Mouse (Mus musculus) embryonic facial prominence, embryonic 14.5 days (tissue): ENCODE measurements around the gene Prdm13. TPM values are rescaled to one million over a fixed set of nuclear protein-coding genes. Genes with fewer than 3 reads are reported as not detected.

ENCODE experiments used
- ATAC-seq: fragments of 200-750 bp; cut with Nextera tagmentation; 2 replicates; pipeline ENCODE4 v1.8.0; 2017; ENCODE audit warnings: low read depth, moderate number of reproducible peaks, moderate TSS enrichment
- DNase-seq: peaks from one replicate; pipeline ENCODE4 v3.0.0-alpha.2; 2015; ENCODE audit warnings: low spot score
- H3K27ac ChIP-seq: fragments of 300-500 bp; sonication (generic); replicated peaks from 2 replicates; pipeline ENCODE4 v1.5.1; 2014; ENCODE audit warnings: low read depth, mild to moderate bottlenecking, low read length, moderate library complexity
- H3K27me3 ChIP-seq: fragments of 300-500 bp; sonication (generic); replicated peaks from 2 replicates; pipeline ENCODE4 v1.6.1; 2014; ENCODE audit warnings: low read length; ENCODE audit not compliant: control insufficient read depth, insufficient read depth
- H3K36me3 ChIP-seq: fragments of 300-500 bp; sonication (generic); 2 replicates; pipeline ENCODE4 v1.6.1; 2014; ENCODE audit warnings: low read length, mixed read lengths; ENCODE audit not compliant: control insufficient read depth, insufficient read depth
- H3K4me1 ChIP-seq: fragments of 300-500 bp; sonication (generic); 2 replicates; pipeline ENCODE4 v1.6.1; 2014; ENCODE audit warnings: antibody characterized with exemption, low read length; ENCODE audit not compliant: control insufficient read depth, insufficient read depth
- H3K4me2 ChIP-seq: fragments of 300-500 bp; sonication (generic); 2 replicates; pipeline ENCODE4 v1.6.1; 2014; ENCODE audit warnings: low read depth, mild to moderate bottlenecking, low read length, moderate library complexity, mixed read lengths
- H3K4me3 ChIP-seq: fragments of 300-500 bp; sonication (generic); 2 replicates; pipeline ENCODE4 v1.5.1; 2014; ENCODE audit warnings: low read depth, mild to moderate bottlenecking, low read length
- H3K9ac ChIP-seq: fragments of 300-500 bp; sonication (generic); 2 replicates; pipeline ENCODE4 v1.6.1; 2014; ENCODE audit warnings: low read depth, mild to moderate bottlenecking, low read length, moderate library complexity, mixed read lengths
- H3K9me3 ChIP-seq: fragments of 300-500 bp; sonication (generic); 2 replicates; pipeline ENCODE4 v1.6.1; 2016; ENCODE audit warnings: low read length; ENCODE audit not compliant: control insufficient read depth
- WGBS: fragments of 180-500 bp; shearing (Covaris S2); extraction: QIAGEN DNeasy Blood & Tissue Kit; methylation state at CpG from one replicate; pipeline ENCODE4 v1.1.7; 2014; 5-methylcytosine and 5-hydroxymethylcytosine counted together
- polyA plus RNA-seq: library from polyadenylated mRNA; unstranded; fragments of >200 nt; fragmentation: Nextera tagmentation; extraction: Ambion mirVana; gene quantifications from 2 replicates; pipeline ENCODE4 v1.2.1, GENCODE M21; 2014

Prdm13 gene
- polyA plus RNA-seq, 1 experiment from 2014 or later = not detected

DNA sequence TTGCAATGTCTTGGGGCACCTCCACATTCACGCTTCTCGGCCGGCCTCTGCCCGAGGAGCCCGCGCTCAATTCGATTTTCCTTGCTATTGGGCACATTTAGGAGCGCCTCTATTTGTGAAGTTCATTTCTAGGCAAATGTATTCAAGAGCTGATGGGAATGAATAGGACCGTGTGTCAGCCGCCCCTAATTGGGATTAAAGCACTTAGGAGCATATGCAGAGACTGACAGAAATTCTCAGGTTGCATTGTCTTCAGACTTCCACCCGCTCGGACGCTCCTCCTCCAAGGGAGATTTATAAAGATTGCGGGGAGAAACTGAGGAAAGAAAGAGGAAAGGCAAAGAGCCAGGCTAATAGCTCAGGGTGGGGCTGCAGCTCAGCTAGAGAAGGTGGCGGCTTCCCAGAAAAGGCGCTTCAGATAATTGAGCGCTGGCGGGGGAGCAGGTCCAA lies 3.8 kb upstream of the Prdm13 start:
- H3K4me1 ChIP-seq = peaks cover 3% of the 10 kb centered on the region; the same call in 1 of the 2 replicates
- H3K36me3 ChIP-seq = no peaks in the 10 kb centered on the region
- DNase-seq (no peak), ATAC-seq (no peak)
- WGBS = under 1% methylated on average over 18 of the region's 18 CpGs
- H3K27me3 ChIP-seq = peaks cover 91% of the 10 kb centered on the region
- no peak overlapping the region for H3K27ac ChIP-seq
- no peak overlapping the region for H3K9ac ChIP-seq
- H3K4me2 ChIP-seq = no peak overlapping the region
- peak overlapping the region; percentile 49 for H3K4me3 ChIP-seq
- H3K9me3 ChIP-seq = no peaks in the 10 kb centered on the region

DNA sequence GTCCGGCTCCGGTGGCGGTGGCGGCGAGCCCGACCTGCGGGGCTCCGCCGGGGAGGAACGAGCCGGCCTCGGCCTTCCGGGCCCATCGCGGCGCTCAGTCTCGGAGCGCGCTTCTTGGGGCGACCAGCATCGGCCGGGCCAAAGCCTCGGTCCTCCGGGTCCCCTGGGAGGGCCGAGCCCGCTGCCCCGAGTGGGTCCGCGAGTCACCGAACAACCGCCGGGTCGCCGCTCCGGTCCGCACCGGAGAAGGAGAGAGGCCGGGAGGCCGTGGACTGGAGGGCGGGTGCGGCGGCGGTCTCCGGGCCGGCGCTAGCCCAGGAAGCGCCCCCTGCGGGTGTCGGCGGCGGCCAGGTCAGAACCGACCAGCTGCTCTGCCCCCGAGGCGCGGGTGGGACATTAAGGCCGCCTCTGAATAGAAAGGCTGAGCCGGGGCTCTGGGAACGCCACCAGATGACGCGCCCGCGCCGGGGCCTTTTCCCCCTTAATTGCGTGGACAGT lies 3.0 kb upstream of the Prdm13 start:
- no peak for DNase-seq
- 0% methylated on average over 3 of the region's 64 CpGs for WGBS
- Histone ChIP-seq H3K27me3 (peaks cover 97% of the 10 kb centered on the region), H3K9ac (peak overlapping the region; percentile 49), H3K4me1 (peaks cover 3% of the 10 kb centered on the region; the same call in 1 of the 2 replicates), H3K9me3 (no peaks in the 10 kb centered on the region), H3K4me3 (peak overlapping the region; percentile 49), H3K36me3 (no peaks in the 10 kb centered on the region), H3K27ac (no peak overlapping the region), H3K4me2 (peak overlapping the region; percentile 80)
- peak; percentile 70 for ATAC-seq

DNA sequence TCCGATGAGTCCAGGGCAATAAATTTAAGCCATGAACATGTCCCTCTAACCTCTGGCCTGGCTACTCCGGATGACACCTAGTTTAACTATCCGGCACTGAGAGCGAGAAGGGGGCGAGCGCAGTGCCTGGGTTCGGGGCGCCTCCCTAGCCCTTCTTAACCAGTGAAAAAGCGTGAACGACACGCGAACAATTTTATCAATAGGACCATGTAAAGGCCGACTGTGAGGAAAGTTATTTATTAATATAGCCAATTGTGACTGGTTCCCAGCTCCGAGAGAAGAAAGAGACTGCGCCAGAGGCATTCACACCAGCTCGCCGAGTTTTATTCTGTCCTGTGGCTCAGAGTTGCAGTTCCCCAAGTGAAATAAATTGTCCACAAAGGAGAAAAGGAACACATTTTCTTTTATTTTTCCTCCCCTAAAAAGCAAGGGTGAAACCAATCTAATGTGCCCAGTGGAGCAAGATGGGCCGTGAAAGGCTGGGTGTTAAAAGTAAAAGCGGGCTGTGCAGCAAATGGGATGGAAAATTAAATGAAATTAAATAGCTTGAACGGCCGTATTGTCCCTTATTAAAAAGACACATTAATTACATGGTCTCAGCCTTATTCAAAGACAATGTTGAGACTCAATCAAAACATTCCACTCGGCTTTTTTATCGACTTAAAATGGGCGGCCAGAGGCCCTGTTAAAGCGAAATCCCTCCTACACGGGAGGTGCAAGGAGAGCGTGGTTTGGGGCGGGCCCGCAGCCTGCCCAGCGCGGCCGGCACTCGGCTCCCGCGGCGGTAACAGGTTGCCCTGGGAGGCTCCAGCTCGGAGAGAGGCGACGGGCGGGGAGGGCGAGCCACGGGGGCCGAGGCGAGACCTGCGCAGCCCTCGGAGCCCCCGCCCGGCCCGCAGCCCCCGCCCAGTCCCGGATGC lies 2.3 kb upstream of the Prdm13 start:
- H3K27ac ChIP-seq = no peak overlapping the region
- ATAC-seq = peak; percentile 53
- 2% methylated on average over 48 of the region's 51 CpGs for WGBS

DNA sequence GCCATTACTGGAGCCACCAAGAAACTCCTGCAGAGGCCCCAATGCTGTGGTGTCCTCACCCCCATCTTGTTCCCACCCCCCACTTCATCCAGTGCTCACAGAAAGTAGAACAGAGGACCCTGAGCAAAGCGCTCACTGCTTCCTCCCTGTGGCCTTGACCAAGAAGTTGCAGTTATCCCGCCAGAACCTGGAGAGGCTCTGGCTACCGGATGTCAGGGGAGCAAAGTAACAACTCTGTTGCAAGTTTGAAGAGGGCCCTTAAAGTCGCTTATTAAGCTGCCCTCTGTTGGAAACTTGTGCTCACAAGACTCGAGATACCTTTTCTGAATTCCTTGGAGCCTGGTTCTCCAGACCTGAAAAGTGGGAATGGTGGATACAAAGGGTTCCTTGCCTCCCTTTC lies 1.2 kb upstream of the Prdm13 start:
- DNase-seq (no peak), ATAC-seq (no peak)
- Histone ChIP-seq H3K4me1 (peaks cover 3% of the 10 kb centered on the region; the same call in 1 of the 2 replicates), H3K27ac (no peak overlapping the region), H3K4me3 (no peak overlapping the region), H3K9ac (no peak overlapping the region), H3K36me3 (no peaks in the 10 kb centered on the region), H3K4me2 (no peak overlapping the region), H3K9me3 (no peaks in the 10 kb centered on the region), H3K27me3 (peaks cover 99% of the 10 kb centered on the region)
- WGBS = 1% methylated on average over 5 of the region's 5 CpGs

More for the DNA sequence above, 2.3 kb upstream of the Prdm13 start:
- Histone ChIP-seq H3K4me2 (peak overlapping the region; percentile 80), H3K27me3 (peaks cover 99% of the 10 kb centered on the region), H3K4me3 (peak overlapping the region; percentile 49), H3K4me1 (peaks cover 3% of the 10 kb centered on the region; the same call in 1 of the 2 replicates), H3K9ac (peak overlapping the region; percentile 49), H3K36me3 (no peaks in the 10 kb centered on the region), H3K9me3 (no peaks in the 10 kb centered on the region)
- DNase-seq = no peak

DNA sequence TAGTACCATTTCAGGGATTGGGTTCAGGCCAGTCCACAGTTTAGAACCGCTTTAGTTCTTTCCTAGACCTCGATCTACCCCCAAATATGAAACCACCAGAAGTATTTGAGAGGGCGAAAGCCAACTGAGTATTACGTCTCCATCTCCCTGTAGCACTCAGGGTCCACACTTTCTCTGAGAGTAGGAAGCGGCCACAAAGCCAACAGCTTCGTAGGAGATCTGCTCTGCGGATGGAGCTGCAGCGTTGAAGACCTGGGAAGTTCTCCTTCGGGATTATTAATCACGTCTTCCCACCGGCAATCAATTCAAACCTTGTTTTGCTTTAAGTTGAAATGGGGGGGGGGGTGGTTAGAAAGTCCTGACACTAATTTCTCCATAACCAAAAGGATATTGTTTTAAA lies 653 bp upstream of the Prdm13 start:
- no peak overlapping the region for H3K9ac ChIP-seq

DNA sequence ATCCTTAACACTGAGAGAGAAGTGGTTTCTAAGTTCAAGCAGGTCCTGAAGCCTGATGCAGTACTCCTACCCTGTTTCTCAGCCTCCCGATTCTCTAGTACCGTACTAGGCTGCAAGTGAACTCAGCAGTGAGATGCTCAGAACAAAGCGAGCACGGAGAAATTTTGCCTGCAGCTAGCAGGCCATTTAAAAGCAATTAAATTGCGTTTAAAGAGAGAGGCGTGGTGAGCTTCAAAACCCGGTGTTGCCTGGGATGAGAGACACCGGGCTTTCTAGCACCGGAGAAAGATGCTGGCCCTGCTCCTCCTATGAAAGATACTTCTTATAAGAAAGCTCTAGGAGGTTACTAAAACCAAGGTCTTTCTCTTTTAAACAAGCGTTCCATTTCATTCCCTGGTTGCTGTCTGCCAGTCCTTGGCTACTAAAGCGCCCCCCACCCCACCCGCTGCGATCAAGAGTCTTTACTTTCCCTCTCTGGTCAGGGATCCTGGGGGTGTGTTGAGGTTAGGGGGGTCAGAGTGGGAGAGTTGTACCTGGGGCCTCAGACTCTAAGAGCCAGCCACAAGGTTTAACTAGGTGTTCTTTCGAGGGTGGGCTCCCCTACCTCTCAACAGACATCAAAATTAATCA lies 1.3 kb downstream of the Prdm13 start:
- Histone ChIP-seq H3K36me3 (no peaks in the 10 kb centered on the region), H3K9me3 (no peaks in the 10 kb centered on the region), H3K9ac (no peak overlapping the region), H3K27me3 (peaks cover 99% of the 10 kb centered on the region), H3K4me1 (peaks cover 3% of the 10 kb centered on the region; the same call in 1 of the 2 replicates), H3K27ac (no peak overlapping the region), H3K4me2 (no peak overlapping the region), H3K4me3 (no peak overlapping the region)
- ATAC-seq = no peak
- WGBS = 2% methylated on average over 14 of the region's 14 CpGs
- no peak for DNase-seq

More for the DNA sequence above, 653 bp upstream of the Prdm13 start:
- Histone ChIP-seq H3K36me3 (no peaks in the 10 kb centered on the region), H3K27me3 (peaks cover 99% of the 10 kb centered on the region), H3K27ac (no peak overlapping the region), H3K4me3 (no peak overlapping the region), H3K9me3 (no peaks in the 10 kb centered on the region), H3K4me2 (no peak overlapping the region), H3K4me1 (peaks cover 3% of the 10 kb centered on the region; the same call in 1 of the 2 replicates)
- ATAC-seq (no peak), DNase-seq (no peak)
- WGBS = 2% methylated on average over 11 of the region's 11 CpGs

DNA sequence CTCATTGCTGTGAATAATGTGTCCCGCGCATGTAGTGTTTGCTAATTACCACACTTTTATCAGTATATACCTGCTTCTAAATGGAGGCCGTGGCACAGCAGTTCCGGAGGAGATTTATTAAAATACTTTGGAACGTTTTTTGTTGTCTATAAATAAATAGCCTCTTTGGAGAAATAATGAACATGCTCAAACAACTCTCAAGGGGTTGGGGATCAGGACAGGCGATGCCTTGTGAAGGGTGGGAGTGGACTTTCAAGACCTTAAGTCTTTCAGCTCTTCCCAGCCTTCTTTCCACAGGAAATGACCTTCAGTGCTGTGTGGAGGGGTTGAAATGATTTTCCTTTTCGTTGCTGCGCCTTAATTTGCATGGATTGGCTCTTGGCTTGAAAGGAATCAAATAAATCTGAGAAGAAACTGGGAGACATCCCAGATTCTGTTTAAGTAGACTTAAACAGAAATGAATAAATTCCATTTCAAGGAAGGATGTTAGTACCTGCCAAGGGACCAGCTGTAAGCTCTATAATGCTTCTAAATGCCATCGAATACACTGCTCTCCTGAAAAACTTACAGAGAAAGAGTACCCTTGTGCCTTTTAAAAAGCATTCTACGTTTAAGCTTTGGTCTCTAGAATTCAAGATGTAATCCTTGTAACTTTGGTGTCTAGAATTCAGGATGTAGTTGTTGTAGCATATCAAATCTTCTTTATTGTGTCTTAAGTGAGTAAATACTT lies 3.2 kb downstream of the Prdm13 start:
- no peak overlapping the region for H3K27ac ChIP-seq
- H3K9me3 ChIP-seq = no peaks in the 10 kb centered on the region
- 16% methylated on average over 10 of the region's 10 CpGs for WGBS
- no peak overlapping the region for H3K4me2 ChIP-seq
- no peak for ATAC-seq
- no peaks in the 10 kb centered on the region for H3K36me3 ChIP-seq
- no peak for DNase-seq
- no peaks in the 10 kb centered on the region; the same call in 1 of the 2 replicates for H3K4me1 ChIP-seq
- H3K4me3 ChIP-seq = no peak overlapping the region
- no peak overlapping the region for H3K9ac ChIP-seq
- H3K27me3 ChIP-seq = peaks cover 100% of the 10 kb centered on the region

DNA sequence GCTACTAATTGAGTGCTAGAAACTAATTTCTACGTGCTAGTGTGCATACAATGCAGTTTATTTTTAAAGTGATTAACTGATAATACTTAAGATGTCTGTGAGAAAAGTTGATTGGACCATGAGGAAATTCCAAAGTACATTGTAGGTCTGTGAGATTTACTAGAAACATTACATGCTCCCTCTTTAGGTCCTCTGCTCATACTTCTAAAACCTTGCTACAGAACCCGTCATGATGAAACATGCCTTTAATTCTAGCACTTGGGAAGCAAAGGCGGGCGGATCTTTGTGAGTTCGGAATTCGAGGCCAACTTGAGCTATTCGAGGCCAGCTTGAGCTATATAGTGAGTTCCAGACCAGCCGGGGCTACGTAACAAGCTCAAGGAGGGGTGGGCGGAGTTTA lies 4.8 kb downstream of the Prdm13 start:
- DNase-seq = no peak
- ATAC-seq = no peak
- 4% methylated on average over 10 of the region's 10 CpGs for WGBS
- H3K27ac ChIP-seq = no peak overlapping the region
- no peak overlapping the region for H3K9ac ChIP-seq
- no peak overlapping the region for H3K4me3 ChIP-seq
- H3K4me1 ChIP-seq = no peaks in the 10 kb centered on the region; the same call in 1 of the 2 replicates
- H3K36me3 ChIP-seq = no peaks in the 10 kb centered on the region
- H3K27me3 ChIP-seq = peaks cover 100% of the 10 kb centered on the region
- H3K4me2 ChIP-seq = no peak overlapping the region
- no peaks in the 10 kb centered on the region for H3K9me3 ChIP-seq
